Mouse (Mus musculus) thymus, postnatal 0 days (tissue): ENCODE results near the gene Rab11fip4. TPM values are rescaled to one million over a fixed set of nuclear protein-coding genes. Genes with fewer than 3 reads are reported as not detected.

ENCODE experiments used
- DNase-seq: peaks from one replicate; pipeline ENCODE4 v3.0.0-alpha.2; 2015; ENCODE audit warnings: low spot score
- polyA plus RNA-seq: library from polyadenylated mRNA; unstranded; fragments of >200 nt; fragmentation: Nextera tagmentation; extraction: Ambion mirVana; gene quantifications from 2 replicates; pipeline ENCODE4 v1.2.1, GENCODE M21; 2015

The Rab11fip4 gene
- polyA plus RNA-seq, 1 experiment from 2014 or later, result 8.6 TPM

DNA sequence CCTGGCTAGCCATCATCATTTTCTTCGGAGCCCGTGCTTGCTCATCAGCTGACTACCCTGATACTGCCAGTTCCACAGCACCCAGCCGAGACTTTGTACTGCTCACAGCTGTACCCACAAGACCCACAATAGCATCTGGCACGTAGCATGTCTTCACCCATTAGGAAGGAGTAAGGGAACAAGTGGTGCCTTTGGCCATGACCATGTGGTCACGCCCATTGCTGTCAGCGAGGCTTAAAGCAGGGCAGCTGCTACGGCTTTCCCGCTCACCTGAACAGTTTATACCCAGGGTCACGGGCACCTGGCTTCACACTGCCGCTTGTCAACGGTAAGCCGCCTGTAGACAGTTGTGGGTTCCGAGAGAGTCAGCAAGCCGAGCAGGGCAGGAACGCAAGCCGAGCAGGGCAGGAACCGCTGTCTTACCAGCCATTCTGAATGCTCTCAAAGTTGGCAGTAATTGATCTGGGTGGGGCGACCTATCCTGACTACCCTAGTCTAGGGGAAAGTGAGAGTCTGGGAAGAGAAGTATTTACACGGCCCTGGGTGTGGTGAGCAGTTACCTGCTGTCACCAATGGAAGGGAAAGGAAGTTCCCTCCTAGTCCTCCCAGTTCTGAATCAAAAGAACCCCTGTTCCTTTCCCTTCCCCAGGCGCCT, 62.0 kb downstream of the Rab11fip4 start:
- peak; percentile 76 for DNase-seq

- no peak for DNase-seq
Observed at GRCm38 (mm10) chr11:79654407-79654831, 63.4 kb downstream of the Rab11fip4 start.

DNA sequence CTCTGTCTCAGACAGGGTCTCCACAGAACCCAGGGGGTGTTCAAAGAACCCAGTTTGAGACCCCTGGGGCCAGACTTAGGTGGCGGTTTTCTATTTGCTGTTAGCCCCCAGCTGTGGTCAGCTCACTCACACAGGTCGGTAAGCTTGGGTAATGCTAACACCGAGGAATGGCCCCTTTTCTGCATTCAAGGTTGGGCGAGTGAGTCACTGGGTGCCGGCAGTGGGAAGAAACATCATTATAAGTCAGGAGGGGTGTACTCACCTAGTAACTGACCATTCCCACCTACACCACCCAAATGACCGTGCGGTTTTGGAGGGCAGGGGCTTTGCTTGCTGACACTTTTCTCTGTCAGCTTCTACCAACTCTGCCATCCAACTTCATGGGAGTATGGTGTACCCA, 64.6 kb downstream of the Rab11fip4 start:
- DNase-seq, result no peak

GRCm38 (mm10) chr11:79656491-79656890, 65.5 kb downstream of the Rab11fip4 start:
- no peak for DNase-seq

DNA sequence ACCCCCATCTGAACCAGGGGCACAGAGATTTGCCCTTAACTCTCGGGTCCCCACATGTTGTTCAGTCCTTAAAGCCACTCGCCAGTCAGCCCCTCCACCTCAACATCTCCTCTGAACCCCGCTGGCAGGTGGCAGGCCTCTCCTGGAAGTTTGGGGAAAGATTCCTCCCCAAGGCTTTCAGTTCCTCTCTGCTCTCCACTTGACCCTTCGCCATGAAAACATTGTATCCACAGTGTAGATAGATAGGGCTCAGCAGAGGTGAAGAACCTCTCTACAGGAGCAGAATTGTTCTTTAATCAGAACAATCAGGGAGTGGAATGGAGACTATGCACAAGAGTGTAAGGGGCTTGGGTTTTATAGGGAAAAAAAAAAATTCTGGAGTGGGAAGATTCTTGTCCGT, 66.0 kb downstream of the Rab11fip4 start:
- DNase-seq, result no peak

GRCm38 (mm10) chr11:79658205-79658825, 67.3 kb downstream of the Rab11fip4 start:
- peak; percentile 77 for DNase-seq

DNA sequence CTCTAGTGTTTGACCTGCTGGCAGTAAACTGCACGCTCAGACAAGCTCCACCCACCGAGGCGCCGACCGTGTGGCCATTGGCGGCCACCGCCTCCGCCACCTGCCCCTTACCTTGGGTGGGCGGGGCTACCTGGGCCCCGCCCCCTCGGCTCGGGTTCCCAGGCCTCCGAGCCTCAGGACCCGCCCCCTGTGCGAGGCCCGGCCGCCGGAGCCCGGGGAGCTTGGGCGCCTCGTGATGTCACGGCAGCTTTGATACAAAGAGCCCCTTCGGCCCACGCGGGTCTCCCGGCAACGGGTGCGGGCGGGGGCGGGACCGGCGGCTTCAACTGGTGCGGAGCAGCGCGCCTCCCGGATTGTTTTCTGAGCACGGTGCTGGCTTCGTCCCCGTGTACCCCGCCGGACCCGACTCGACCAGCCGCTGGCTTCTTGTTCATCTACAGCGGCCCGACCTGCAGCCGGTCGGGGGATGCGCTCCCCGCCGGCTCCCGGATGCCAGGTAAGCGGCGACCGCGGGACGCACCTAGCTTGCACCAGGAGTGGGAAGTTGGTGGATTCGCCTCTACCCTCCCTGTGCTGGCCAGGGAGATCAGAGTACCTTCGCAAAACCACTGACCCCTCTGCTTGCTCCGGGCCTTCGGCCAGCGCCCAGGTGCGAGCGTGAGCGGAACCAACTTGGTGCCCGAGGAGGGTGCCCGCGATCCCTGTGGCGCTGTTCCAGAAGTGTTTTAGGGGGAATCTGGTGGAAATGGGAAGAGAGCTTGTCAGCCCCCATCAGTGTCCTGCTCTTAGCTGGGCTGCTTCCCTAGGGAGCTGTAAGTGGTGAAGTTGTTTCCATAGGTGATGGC, 69.6 kb downstream of the Rab11fip4 start:
- DNase-seq, result peak; percentile 77

GRCm38 (mm10) chr11:79661877-79662545, 71.0 kb downstream of the Rab11fip4 start:
- no peak for DNase-seq

GRCm38 (mm10) chr11:79663158-79663557, 72.1 kb downstream of the Rab11fip4 start:
- no peak for DNase-seq

- no peak for DNase-seq
Observed at GRCm38 (mm10) chr11:79663570-79663969, 72.6 kb downstream of the Rab11fip4 start.

DNA sequence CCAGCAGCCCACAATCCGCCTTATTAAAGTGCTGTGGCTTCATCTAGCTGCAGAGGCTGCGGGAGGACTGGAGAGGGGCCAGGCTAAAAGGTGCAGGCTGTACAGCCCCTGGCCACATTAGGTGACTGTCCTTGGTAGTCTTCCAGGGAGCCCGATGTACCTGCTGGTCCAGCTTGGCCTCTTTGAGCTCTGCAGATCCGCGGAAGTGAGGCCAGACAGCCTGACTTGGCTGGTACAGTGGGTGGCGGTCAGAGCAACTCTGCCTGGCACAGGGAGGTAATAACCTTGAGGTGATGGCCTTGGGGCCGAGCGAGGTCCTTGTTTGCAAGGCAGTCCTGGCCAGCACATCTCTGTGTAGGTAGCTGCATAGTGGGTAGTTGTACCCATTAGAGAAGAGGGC, 75.5 kb downstream of the Rab11fip4 start:
- DNase-seq, result no peak

DNA sequence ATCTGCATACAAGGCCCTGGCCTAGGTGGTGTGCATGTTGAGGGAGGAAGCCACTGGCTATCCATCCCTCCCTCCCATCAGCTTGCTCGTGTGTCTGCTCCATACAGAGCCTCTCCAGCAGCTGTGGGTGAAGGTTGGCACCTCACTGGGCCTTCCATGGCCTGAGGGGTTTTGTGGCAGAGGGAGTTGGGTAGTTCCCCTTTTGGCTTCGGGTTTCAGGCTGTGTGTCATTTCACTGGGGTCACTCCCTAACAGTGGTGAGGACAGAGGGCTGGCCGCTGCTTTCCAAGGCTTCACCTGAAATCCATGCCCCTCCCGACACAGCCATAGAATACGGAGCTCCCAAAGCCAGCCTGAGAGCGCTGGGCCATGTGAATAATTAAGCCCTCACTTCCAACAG, 78.2 kb downstream of the Rab11fip4 start:
- DNase-seq, result no peak

DNA sequence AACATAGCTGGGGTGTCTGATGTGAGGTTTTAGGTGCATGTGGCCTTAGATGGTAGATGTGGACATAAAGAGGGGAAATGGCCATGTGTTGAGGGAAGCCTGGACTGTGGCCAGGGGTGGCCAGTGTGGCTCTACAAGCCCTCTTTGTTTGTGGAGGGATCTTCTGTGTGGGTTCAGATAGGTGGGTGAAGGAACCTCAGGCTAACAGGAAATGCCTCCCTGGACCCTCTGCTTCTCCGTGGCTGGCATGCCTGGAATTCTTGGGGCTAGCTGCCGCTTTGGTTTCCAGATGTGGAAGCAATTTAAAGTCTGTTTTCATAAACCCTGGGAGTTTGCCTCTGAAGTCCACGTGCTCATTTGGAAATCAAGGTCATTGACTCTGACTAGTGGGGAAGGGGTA, 78.9 kb downstream of the Rab11fip4 start:
- no peak for DNase-seq

- DNase-seq, result peak; percentile 68
Observed at GRCm38 (mm10) chr11:79670411-79670945, 79.5 kb downstream of the Rab11fip4 start.

DNA sequence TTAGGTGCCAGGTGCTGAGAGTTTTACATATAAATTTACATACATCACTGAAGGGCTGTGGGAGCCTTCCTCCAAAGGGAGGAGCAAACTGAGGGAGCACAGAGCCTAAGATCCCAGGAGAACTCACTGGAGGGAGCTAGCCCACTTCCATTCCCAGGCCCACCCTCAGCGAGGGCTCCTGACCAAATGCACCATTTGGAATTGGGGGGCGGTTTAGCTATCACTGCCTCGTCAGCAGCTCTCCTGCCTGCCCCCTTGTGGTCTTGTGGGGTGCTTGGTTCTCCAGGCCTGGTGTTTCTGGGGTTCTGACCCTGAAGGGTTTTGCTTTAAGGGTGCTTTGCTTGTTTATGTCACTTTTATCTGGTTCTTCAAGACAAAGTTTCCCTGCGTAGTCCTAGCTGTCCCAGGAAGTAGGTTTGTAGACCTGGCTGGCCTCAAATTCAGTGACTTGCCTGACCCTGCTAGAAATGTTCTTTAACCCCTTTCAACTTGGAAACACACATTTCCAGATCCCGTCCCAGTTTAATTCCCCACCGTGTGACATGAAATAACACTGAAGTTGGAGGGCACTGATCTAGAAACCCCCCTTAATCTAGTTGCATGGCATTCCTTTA, 80.8 kb downstream of the Rab11fip4 start:
- DNase-seq, result peak; percentile 72

DNA sequence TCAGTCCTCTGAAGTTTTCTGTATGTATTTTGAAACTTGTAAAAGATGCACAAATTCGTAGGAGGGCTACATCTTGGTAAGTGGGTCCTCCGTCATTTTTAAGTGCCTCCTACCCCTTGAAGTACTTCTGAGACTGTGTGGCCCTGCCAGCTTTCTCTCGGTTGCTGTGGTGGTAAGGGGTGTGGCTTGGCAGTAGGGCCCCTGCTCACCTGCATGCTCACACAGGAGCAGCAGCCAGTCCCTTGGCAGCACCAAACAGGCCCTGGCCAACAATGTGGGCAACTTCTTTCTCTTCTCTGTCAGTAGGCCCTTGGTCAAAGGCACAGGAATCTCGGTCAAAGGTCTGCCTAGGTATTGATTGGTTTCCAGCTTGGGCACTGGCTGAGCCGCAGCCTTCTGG, 82.1 kb downstream of the Rab11fip4 start:
- DNase-seq, result peak; percentile 69

DNA sequence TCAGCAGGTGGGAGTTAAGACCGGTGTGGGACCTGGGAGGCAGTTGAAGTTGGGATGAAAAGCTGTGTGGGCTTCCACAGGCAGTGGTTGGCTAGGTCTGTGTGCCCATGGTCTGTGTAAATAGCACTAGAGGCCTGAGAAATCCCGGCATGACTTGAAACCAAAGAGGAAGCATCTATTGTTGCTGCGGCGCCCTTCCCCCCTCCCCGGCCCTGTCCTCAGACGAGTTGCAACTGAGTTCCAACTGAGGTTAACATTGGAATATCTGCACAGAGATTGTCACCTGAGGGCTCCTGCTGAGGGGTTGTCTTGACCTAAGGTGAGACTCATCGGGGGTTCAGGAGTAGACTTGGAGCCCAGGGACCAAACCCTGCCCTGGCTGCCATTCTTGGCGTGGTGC, 82.7 kb downstream of the Rab11fip4 start:
- peak; percentile 24 for DNase-seq

DNA sequence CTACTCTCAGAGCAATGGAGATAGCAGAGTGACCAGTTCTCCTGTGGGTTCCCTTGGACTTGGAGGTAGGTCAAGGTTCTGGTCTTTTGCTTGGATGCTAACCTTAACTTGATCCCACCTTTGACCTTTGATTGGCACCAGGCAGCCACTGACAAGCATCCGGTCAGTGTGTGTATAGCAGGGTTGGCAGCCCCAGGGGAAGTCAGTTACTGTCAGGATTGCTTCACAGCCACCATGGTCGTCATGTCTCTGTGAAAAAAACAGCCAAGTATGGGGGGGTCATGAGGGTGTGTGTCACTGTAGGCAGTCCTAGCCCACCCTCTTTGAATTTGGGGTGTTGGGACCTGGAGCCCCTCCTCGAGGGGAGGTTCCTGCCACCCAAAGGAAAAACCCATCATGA, 83.2 kb downstream of the Rab11fip4 start:
- DNase-seq, result no peak

- no peak for DNase-seq
Observed at GRCm38 (mm10) chr11:79674632-79675031, 83.6 kb downstream of the Rab11fip4 start.

GRCm38 (mm10) chr11:79675285-79675684, 84.3 kb downstream of the Rab11fip4 start:
- no peak for DNase-seq

DNA sequence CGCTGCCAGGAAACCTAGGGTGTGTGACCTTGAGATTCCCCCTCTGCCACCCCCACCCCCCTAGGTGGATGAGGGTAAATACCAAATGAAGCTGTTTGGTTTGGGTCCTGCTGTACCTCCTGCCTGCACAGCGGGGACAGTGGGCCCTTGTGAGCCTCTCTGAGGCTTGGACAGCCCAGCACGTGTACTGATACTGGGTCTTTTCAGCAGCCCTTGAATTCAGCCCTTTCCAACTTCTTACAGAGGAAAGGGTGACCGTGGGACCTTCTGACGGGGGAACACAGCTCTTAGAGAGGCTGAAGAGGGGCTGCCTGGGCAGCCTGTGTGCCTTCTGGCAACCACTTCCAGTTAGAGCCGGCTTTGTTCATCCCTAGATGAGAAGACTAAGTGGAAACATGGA, 85.0 kb downstream of the Rab11fip4 start:
- no peak for DNase-seq
